Mouse (Mus musculus) mesoderm, embryonic 11.5 days (tissue): ENCODE data around the gene Troap.
A peak's percentile ranks its signal among the peaks of the same experiment; 100 is the strongest.
"Not testable (repeated sequence)": the region's sequence is repeated elsewhere in the genome, so short reads cannot be mapped to it uniquely, and the experiment has no call there.

Experiments
- DNase-seq: peaks from one replicate; pipeline ENCODE4 v3.0.0-alpha.2; 2012; ENCODE audit warnings: low read depth, low spot score

Gene Troap

DNA sequence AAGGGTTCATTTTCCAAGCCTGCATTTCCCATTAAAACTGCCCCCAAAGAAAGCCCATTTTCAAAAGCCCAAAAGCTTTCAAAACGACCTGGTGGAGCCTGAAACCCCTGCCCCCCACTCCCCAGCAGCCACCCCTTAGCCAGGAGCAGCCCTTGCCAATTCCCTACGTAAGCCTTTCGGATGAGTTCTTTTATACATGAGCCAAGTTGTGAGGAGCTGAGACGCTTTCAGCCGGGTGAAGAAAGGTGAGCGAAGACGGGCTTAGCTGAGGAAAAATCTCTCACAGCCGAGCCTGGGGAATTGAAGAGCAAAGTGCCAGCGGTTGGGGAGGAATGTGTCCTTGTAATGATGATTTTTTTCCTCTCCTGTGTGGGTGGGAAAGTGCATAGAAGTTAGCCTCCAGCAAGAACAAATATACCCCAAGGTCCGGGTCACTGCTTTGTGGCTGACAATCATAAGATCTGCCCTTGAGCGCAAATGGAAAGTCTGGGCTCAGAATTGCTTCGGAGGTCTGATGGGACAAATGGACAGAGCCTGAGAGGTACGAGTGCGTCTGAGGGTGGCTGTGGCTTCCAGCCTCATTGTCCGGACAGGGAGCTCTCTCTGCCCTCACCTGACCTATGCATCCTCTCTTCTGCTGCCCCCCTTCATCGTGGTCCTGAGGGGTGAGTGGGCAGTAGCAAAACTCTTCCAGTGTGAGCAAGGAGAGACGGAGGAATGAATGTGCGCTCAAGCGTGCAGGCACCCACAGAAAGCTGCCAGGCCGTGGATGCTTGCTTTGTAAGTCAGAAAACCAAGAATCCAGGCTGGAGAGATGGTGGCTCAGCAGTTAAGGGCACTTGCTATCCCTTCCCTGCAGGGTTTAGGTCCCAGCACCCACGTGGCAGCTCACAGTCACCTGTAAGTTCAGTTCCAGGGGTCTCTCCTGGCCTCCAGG lies 33.2 kb upstream of the Troap start:
- DNase-seq, result no peak

GRCm38 (mm10) chr15:99042334-99042733 lies 32.0 kb upstream of the Troap start:
- no peak for DNase-seq

GRCm38 (mm10) chr15:99044854-99045253 lies 29.5 kb upstream of the Troap start:
- no peak for DNase-seq

GRCm38 (mm10) chr15:99045734-99046133 lies 28.6 kb upstream of the Troap start:
- DNase-seq, result not testable (repeated sequence)

DNA sequence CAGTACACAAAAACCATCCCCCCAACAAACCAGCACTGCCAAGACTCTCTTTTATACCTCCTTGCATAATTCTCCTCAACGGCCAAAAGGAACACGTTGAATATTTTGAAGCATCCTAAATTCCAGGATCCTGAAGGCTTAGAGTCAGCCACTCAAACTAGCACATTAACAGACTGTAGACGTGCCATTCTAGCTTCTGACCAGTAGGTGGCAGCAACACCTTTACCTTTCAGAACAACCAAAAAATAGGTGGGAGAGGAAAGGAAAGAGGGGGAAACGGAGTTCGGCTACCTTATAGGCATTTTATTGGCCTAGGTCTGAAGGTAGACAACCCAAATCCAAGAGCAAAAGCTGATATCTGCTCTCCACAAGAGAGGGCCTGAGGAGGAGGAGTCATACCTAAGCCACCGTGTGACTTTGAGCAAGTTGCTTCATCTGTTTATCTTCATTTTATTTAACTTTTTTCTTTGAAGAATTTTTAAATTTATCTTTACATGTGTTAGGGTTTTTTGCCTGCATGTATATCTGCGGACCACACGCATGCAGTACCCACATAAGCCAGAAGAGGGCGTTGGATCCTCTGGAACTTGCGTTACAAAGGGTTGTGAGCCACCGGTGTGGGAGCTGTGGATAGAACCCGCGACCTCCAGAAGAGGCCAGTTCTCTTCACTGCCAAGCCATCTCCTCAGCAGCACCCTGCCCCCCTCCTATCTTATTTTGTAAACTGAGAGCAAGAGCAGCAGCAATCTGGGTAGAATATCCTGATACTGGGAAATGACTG lies 24.7 kb upstream of the Troap start:
- DNase-seq, result peak; percentile 75

GRCm38 (mm10) chr15:99053373-99053772 lies 21.0 kb upstream of the Troap start:
- DNase-seq, result no peak

DNA sequence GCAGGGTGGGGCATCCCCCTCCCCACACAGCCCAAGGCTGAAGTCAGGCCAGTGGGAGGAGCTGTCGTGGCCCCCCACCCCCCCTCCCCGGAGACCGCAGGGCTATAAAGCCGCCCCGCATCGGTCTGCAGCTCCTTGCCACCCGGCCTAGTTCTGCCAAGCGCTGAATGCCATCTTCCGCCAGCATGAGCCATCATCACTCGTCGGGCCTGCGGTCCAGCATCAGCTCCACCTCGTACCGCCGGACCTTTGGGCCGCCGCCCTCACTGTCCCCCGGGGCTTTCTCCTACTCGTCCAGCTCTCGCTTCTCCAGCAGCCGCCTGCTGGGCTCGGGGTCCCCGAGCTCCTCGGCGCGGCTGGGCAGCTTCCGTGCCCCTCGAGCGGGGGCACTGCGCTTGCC lies 19.3 kb upstream of the Troap start, which contains the start of gene Prph:
TSS of gene Prph (plus strand) at position 135 of the 400 bp plus-strand sequence.
- no peak for DNase-seq

- peak; percentile 39 for DNase-seq
Observed at GRCm38 (mm10) chr15:99055511-99055961, 18.8 kb upstream of the Troap start.

DNA sequence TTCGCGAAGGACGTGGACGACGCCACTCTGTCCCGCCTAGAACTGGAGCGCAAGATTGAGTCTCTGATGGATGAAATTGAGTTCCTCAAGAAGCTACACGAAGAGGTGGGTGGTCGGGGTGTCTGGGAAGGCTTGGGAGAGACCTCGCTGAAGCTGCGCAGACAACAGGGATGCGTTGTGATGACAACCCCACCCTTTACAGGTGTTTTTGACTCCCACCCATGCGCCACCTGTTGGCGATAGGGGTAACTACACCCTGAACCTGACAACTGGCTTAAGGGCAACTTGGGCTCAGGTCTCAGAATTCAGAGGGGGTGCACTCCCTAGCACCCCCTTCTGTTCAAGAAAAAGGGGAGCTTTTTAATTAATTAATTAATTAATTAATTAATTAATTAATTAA lies 18.0 kb upstream of the Troap start:
- peak; percentile 53 for DNase-seq

- DNase-seq, result no peak
Observed at GRCm38 (mm10) chr15:99065557-99066165, 8.7 kb upstream of the Troap start.

DNA sequence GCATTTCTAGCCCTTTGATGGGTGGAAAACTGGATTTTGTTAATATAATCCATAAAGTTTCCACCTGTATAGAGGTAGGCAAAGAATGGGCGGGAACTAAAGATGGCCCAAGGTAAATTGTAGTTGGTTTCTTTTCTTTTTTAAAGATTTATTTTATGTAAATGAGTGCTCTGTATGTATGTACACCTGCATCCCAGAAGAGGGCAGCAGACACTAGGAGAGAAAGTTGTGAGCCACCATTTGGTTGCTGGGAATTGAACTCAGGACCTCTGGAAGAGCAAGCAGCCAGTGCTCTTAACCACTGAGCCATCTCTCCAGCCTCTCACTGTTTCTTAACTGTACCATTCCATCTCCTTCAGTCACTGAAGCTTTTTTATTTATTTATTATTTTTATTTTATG lies 2.4 kb upstream of the Troap start:
- DNase-seq, result no peak

- peak; percentile 99 for DNase-seq
Observed at GRCm38 (mm10) chr15:99074600-99075333, 392 bp downstream of the Troap start.

DNA sequence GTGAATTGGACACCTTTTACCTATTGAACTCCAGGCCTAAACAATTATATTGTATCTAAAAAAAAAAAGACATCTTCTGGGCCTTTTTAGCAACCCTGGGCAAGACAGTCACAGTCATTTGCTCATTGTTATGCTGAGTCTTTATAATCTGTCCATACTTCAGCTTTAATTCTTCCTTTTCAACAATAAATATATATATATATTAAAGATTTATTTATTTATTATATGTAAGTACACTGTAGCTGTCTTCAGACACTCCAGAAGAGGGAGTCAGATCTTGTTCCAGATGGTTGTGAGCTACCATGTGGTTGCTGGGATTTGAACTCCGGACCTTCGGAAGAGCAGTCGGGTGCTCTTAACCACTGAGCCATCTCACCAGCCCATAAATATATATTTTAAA lies 1.6 kb downstream of the Troap start:
- not testable (repeated sequence) for DNase-seq

DNA sequence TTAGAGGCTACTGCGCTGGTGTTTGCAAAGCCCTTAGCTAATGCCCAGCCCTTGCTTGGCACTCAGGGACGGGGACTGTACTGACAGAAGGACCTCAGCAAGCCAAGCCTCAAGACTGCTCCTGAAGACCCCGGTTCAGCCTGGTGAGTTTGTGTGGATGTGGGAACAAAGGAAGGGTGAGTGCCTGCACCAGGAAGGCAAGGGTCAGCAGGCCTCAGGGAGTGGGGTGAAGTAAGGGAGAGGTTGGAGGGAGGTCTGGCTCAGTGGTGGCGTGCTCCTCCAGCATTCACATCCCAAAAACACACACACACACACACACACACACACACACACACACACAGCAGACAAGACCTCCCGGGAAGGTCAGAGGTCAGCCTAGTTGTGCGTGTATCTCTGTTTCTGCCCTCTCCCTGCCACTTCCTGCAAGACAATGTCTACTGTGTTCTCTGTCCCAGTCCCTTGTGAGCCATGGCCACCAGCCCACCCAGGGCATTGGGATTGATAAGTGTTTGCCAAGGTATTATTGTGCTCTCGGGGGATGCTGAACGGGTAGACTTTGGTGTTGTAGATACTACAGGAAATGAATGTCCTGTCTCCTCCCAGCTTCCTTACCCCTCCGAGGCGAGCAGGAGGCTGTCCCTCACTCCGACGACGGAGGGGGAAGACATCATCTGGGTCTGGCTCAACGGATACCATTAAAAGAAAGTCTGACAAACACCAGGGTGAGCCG lies 4.0 kb downstream of the Troap start:
- no peak for DNase-seq

- DNase-seq, result no peak
Observed at GRCm38 (mm10) chr15:99079804-99080203, 5.4 kb downstream of the Troap start.

DNA sequence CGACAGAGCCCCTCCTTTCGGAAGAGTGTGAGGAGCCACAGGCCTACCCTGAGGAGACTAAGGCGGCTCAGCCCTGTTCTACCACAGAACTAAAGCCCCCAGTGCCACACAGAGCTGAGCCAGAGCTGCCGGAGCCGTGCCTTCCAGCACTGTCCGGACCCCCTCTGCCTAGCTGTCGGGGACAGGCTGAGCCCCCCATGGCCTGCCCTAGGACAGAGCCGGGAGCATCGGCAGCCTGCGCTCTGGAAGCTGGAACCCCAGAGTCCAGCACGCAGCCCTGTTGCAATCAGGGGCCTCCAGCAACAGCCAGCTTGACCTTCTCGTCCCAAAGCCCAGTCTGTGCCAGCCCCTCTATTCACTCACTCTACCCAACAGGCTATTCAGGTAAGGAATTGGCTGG lies 7.9 kb downstream of the Troap start:
- DNase-seq, result no peak

GRCm38 (mm10) chr15:99082840-99083239 lies 8.5 kb downstream of the Troap start:
- DNase-seq, result no peak

DNA sequence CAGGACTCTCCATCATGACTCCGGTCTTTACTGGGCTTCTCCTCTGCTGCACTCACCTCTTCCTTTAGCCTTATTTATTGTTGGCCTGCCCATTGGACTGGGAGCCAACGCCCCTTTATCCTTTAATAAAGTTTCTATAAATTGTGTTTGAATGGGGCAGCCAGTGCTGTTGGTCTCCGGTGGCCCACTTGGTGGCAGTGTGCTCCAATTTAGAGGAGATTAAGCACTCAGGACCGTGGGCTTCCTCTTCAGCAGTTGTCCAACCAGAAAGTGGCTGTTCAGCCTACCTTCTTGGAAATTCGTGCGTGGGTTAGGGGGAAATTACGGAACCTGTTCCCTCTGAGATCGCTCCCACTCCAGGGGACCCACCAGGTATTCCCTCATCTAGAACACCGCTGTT lies 8.9 kb downstream of the Troap start:
- DNase-seq, result no peak

DNA sequence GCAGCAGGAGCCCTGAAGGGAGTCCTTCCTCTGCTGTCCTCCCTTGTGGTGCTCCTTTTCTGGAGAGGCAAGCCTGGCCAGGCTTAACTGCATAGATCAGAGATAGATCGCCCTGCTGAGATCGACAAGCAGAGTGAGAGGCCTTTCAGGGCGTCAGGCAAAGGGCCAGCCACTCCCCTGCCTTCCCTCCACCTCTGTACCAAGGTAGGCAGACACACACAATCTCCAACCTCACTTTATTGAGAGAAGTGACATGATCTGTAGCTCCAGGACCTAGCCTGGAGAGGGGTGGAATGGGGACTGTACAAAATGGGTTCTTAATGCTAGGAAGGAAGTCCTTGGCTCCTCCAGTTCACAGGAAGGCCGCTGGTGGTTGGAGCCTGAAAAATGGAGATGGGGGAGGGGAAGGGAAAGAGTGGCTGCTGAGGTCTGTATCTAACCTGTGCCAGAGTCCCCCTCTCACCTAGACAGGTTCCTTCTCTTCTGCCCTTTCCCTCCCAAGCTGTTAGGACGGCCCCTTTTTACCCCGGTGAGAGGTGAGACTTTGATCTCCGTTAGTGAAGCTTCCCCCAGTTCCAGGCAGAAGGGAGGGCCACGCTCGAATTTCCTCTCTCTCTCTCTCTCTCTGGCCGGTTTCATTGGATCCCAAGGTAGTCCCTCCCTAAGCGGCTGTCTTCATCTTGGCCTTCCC lies 9.6 kb downstream of the Troap start:
- DNase-seq, result no peak

- no peak for DNase-seq
Observed at GRCm38 (mm10) chr15:99084618-99085017, 10.2 kb downstream of the Troap start.
